Mouse (Mus musculus): Measurements from ENCODE around the gene Cops2. TPM values are rescaled to one million over a fixed set of nuclear protein-coding genes. Genes with fewer than 3 reads are reported as not detected.

The Cops2 gene
- polyA plus RNA-seq, 1 experiment from 2014 or later = 36.8 TPM

GRCm38 (mm10) chr2:125896355-125896754, 37.4 kb upstream of the Cops2 start:
- TF ChIP-seq EP300 (optimal IDR thresholded peaks at IDR 0.05) (no peak), CTCF (IDR thresholded peaks at IDR 0.05; ENCODE audit: low read depth) (no peak)
- 69% methylated on average over 3 of the region's 3 CpGs for WGBS
- DNase-seq (ENCODE audit: low spot score) = no peak

GRCm38 (mm10) chr2:125895099-125895498, 36.2 kb upstream of the Cops2 start:
- Histone ChIP-seq H3K36me3 (ENCODE audit: control insufficient read depth, insufficient read depth, low read length) (no peaks in the 10 kb centered on the region), H3K27me3 (ENCODE audit: control insufficient read depth, insufficient read depth, low read length) (no peaks in the 10 kb centered on the region), H3K9me3 (ENCODE audit: control insufficient read depth, low read length) (no peaks in the 10 kb centered on the region), H3K4me3 (ENCODE audit: low read depth, low read length) (no peak overlapping the region), H3K4me1 (replicated peaks; ENCODE audit: control insufficient read depth, insufficient read depth) (no peaks in the 10 kb centered on the region), H3K4me2 (replicated peaks; ENCODE audit: low read depth) (no peak overlapping the region), H3K9ac (ENCODE audit: low read length) (no peak overlapping the region), H3K27ac (replicated peaks) (no peak overlapping the region)
- ATAC-seq (ENCODE audit: low FRiP score, low TSS enrichment) (no peak), DNase-seq (ENCODE audit: low spot score) (no peak)
- no peak for TF ChIP-seq EP300 (optimal IDR thresholded peaks at IDR 0.05)
- no peak for TF ChIP-seq CTCF (IDR thresholded peaks at IDR 0.05; ENCODE audit: low read depth)
- WGBS = 47% methylated on average over 4 of the region's 4 CpGs

More at GRCm38 (mm10) chr2:125896355-125896754, 37.4 kb upstream of the Cops2 start:
- Histone ChIP-seq H3K27ac (replicated peaks) (no peak overlapping the region), H3K27me3 (ENCODE audit: control insufficient read depth, insufficient read depth, low read length) (no peaks in the 10 kb centered on the region), H3K4me3 (ENCODE audit: low read depth, low read length) (no peak overlapping the region), H3K9ac (ENCODE audit: low read length) (no peak overlapping the region), H3K9me3 (ENCODE audit: control insufficient read depth, low read length) (no peaks in the 10 kb centered on the region), H3K4me2 (replicated peaks; ENCODE audit: low read depth) (no peak overlapping the region), H3K36me3 (ENCODE audit: control insufficient read depth, insufficient read depth, low read length) (no peaks in the 10 kb centered on the region), H3K4me1 (replicated peaks; ENCODE audit: control insufficient read depth, insufficient read depth) (no peaks in the 10 kb centered on the region)
- ATAC-seq (ENCODE audit: low FRiP score, low TSS enrichment) = no peak

GRCm38 (mm10) chr2:125893096-125893495, 34.2 kb upstream of the Cops2 start:
- TF ChIP-seq CTCF (IDR thresholded peaks at IDR 0.05; ENCODE audit: low read depth) (peak; percentile 79), EP300 (optimal IDR thresholded peaks at IDR 0.05) (no peak)
- Histone ChIP-seq H3K4me3 (ENCODE audit: low read depth, low read length) (no peak overlapping the region), H3K4me1 (replicated peaks; ENCODE audit: control insufficient read depth, insufficient read depth) (no peaks in the 10 kb centered on the region), H3K4me2 (replicated peaks; ENCODE audit: low read depth) (no peak overlapping the region), H3K27ac (replicated peaks) (no peak overlapping the region), H3K9ac (ENCODE audit: low read length) (no peak overlapping the region), H3K27me3 (ENCODE audit: control insufficient read depth, insufficient read depth, low read length) (no peaks in the 10 kb centered on the region), H3K36me3 (ENCODE audit: control insufficient read depth, insufficient read depth, low read length) (no peaks in the 10 kb centered on the region), H3K9me3 (ENCODE audit: control insufficient read depth, low read length) (no peaks in the 10 kb centered on the region)
- no peak for ATAC-seq (ENCODE audit: low FRiP score, low TSS enrichment)
- WGBS = 31% methylated on average over 6 of the region's 6 CpGs
- no peak for DNase-seq (ENCODE audit: low spot score)

- H3K4me2 ChIP-seq (replicated peaks; ENCODE audit: low read depth) = no peak overlapping the region
- H3K27me3 ChIP-seq (ENCODE audit: control insufficient read depth, insufficient read depth, low read length) = no peaks in the 10 kb centered on the region
- no peak for ATAC-seq (ENCODE audit: low FRiP score, low TSS enrichment)
- H3K4me3 ChIP-seq (ENCODE audit: low read depth, low read length) = no peak overlapping the region
- no peak for DNase-seq (ENCODE audit: low spot score)
- H3K4me1 ChIP-seq (replicated peaks; ENCODE audit: control insufficient read depth, insufficient read depth) = no peaks in the 10 kb centered on the region
- H3K9ac ChIP-seq (ENCODE audit: low read length) = no peak overlapping the region
- TF ChIP-seq CTCF (IDR thresholded peaks at IDR 0.05; ENCODE audit: low read depth) = no peak
- TF ChIP-seq EP300 (optimal IDR thresholded peaks at IDR 0.05) = no peak
- 64% methylated on average over 4 of the region's 4 CpGs for WGBS
- H3K36me3 ChIP-seq (ENCODE audit: control insufficient read depth, insufficient read depth, low read length) = no peaks in the 10 kb centered on the region
- no peak overlapping the region for H3K27ac ChIP-seq (replicated peaks)
- H3K9me3 ChIP-seq (ENCODE audit: control insufficient read depth, low read length) = no peaks in the 10 kb centered on the region
Measured at GRCm38 (mm10) chr2:125885891-125886576, 27.1 kb upstream of the Cops2 start.

GRCm38 (mm10) chr2:125870159-125870558, 11.2 kb upstream of the Cops2 start:
- TF ChIP-seq CTCF (IDR thresholded peaks at IDR 0.05; ENCODE audit: low read depth) (no peak), EP300 (optimal IDR thresholded peaks at IDR 0.05) (no peak)
- H3K4me2 ChIP-seq (replicated peaks; ENCODE audit: low read depth) = no peak overlapping the region
- ATAC-seq (ENCODE audit: low FRiP score, low TSS enrichment) (no peak), DNase-seq (ENCODE audit: low spot score) (no peak)
- H3K4me1 ChIP-seq (replicated peaks; ENCODE audit: control insufficient read depth, insufficient read depth) = no peaks in the 10 kb centered on the region; the same call in 1 of the 2 replicates
- H3K27ac ChIP-seq (replicated peaks) = no peak overlapping the region
- no peaks in the 10 kb centered on the region for H3K9me3 ChIP-seq (ENCODE audit: control insufficient read depth, low read length)
- no peak overlapping the region for H3K4me3 ChIP-seq (ENCODE audit: low read depth, low read length)
- no peaks in the 10 kb centered on the region for H3K36me3 ChIP-seq (ENCODE audit: control insufficient read depth, insufficient read depth, low read length)
- WGBS = 63% methylated on average over 3 of the region's 3 CpGs
- H3K27me3 ChIP-seq (ENCODE audit: control insufficient read depth, insufficient read depth, low read length) = no peaks in the 10 kb centered on the region
- no peak overlapping the region for H3K9ac ChIP-seq (ENCODE audit: low read length)

GRCm38 (mm10) chr2:125868301-125868700, 9.4 kb upstream of the Cops2 start:
- no peak overlapping the region for H3K9ac ChIP-seq (ENCODE audit: low read length)
- H3K4me2 ChIP-seq (replicated peaks; ENCODE audit: low read depth) = no peak overlapping the region
- H3K27me3 ChIP-seq (ENCODE audit: control insufficient read depth, insufficient read depth, low read length) = no peaks in the 10 kb centered on the region
- no peak for DNase-seq (ENCODE audit: low spot score)
- no peak for ATAC-seq (ENCODE audit: low FRiP score, low TSS enrichment)
- no peaks in the 10 kb centered on the region; the same call in 1 of the 2 replicates for H3K4me1 ChIP-seq (replicated peaks; ENCODE audit: control insufficient read depth, insufficient read depth)
- H3K4me3 ChIP-seq (ENCODE audit: low read depth, low read length) = no peak overlapping the region
- no peak for TF ChIP-seq CTCF (IDR thresholded peaks at IDR 0.05; ENCODE audit: low read depth)
- no peak for TF ChIP-seq EP300 (optimal IDR thresholded peaks at IDR 0.05)
- 83% methylated on average over 3 of the region's 3 CpGs for WGBS
- H3K9me3 ChIP-seq (ENCODE audit: control insufficient read depth, low read length) = no peaks in the 10 kb centered on the region
- no peaks in the 10 kb centered on the region for H3K36me3 ChIP-seq (ENCODE audit: control insufficient read depth, insufficient read depth, low read length)
- H3K27ac ChIP-seq (replicated peaks) = no peak overlapping the region

All from stomach, postnatal 0 days (tissue).